Mouse (Mus musculus) spleen, adult 2 months (tissue): Measurements from ENCODE around the gene Plekha1. TPM values are rescaled to one million over a fixed set of nuclear protein-coding genes. Genes with fewer than 3 reads are reported as not detected.

Experiments
- DNase-seq, 2 experiments: peaks; one replicate each; pipeline versions ENCODE4 v3.0.0 to v3.0.0-alpha.2; 2012 to 2021; ENCODE audit warnings: low spot score in 2 of 2, low read depth in 1 of 2
- H3K27ac ChIP-seq: fragments of 200-500 bp; 2 replicates; pipeline ENCODE4 v1.5.1; 2012; ENCODE audit warnings: low read length, inconsistent platforms; ENCODE audit not compliant: insufficient read depth
- H3K27me3 ChIP-seq: fragments of 200-500 bp; 2 replicates; pipeline ENCODE4 v1.6.1; 2012; ENCODE audit warnings: mild to moderate bottlenecking, moderate library complexity, low read length, inconsistent platforms; ENCODE audit not compliant: control insufficient read depth, insufficient read depth
- H3K36me3 ChIP-seq: fragments of 200-500 bp; 2 replicates; pipeline ENCODE4 v1.6.1; 2012; ENCODE audit warnings: mild to moderate bottlenecking, low read length, inconsistent platforms; ENCODE audit not compliant: control insufficient read depth, insufficient read depth
- H3K4me1 ChIP-seq: fragments of 200-500 bp; 2 replicates; pipeline ENCODE4 v1.6.1; 2011; ENCODE audit warnings: inconsistent platforms; ENCODE audit not compliant: control insufficient read depth, insufficient read depth, insufficient read length
- H3K4me3 ChIP-seq: fragments of 200-500 bp; 2 replicates; pipeline ENCODE4 v1.5.1; 2011; ENCODE audit warnings: mild to moderate bottlenecking, inconsistent platforms; ENCODE audit not compliant: insufficient read depth, insufficient read length; ENCODE audit errors: extremely low read depth
- CTCF ChIP-seq: fragments of 200-500 bp; IDR thresholded peaks from 2 replicates; pipeline ENCODE4 v1.5.1; 2011; ENCODE audit warnings: mild to moderate bottlenecking, inconsistent platforms; ENCODE audit not compliant: insufficient read depth, insufficient read length, insufficient replicate concordance; ENCODE audit errors: extremely low read depth
- POLR2A ChIP-seq: fragments of 200-500 bp; IDR thresholded peaks from 2 replicates; pipeline ENCODE4 v1.6.1; 2011; ENCODE audit warnings: low read depth, low read length, inconsistent platforms
- WGBS: fragments of 180-500 bp; shearing (Covaris S2); methylation state at CpG from one replicate; pipeline ENCODE4 v1.1.7; 2018; 5-methylcytosine and 5-hydroxymethylcytosine counted together
- polyA plus RNA-seq: library from polyadenylated mRNA; depleted of rRNA; stranded (reverse); fragments of >200 nt; gene quantifications from 2 replicates; pipeline ENCODE4 v1.2.3, GENCODE M21; 2012

Plekha1 gene
- polyA plus RNA-seq, 1 experiment: 22.5 TPM

GRCm38 (mm10) chr7:130860721-130861142 lies 4.8 kb upstream of the Plekha1 start:
- WGBS: 86% methylated on average over 11 of the region's 11 CpGs
- H3K27ac ChIP-seq: no peak overlapping the region
- H3K36me3 ChIP-seq: no peaks in the 10 kb centered on the region
- H3K4me1 ChIP-seq: no peaks in the 10 kb centered on the region; the same call in 1 of the 2 replicates
- TF ChIP-seq POLR2A: no peak
- H3K4me3 ChIP-seq: no peak overlapping the region
- no peaks in the 10 kb centered on the region for H3K27me3 ChIP-seq
- DNase-seq: no peak

GRCm38 (mm10) chr7:130862501-130862900 lies 3.1 kb upstream of the Plekha1 start:
- no peak for DNase-seq
- TF ChIP-seq POLR2A: no peak
- no peak for TF ChIP-seq CTCF
- Histone ChIP-seq H3K4me3 (no peak overlapping the region), H3K36me3 (no peaks in the 10 kb centered on the region), H3K27ac (no peak overlapping the region), H3K27me3 (no peaks in the 10 kb centered on the region), H3K4me1 (no peaks in the 10 kb centered on the region; the same call in none of the 2 replicates)
- 78% methylated on average over 1 of the region's 1 CpGs for WGBS

GRCm38 (mm10) chr7:130864711-130865110 lies 845 bp upstream of the Plekha1 start:
- H3K36me3 ChIP-seq: no peaks in the 10 kb centered on the region
- no peak for DNase-seq
- H3K4me3 ChIP-seq: no peak overlapping the region
- H3K27me3 ChIP-seq: no peaks in the 10 kb centered on the region
- 81% methylated on average over 7 of the region's 7 CpGs for WGBS
- no peaks in the 10 kb centered on the region; the same call in none of the 2 replicates for H3K4me1 ChIP-seq
- TF ChIP-seq CTCF (no peak), POLR2A (no peak)
- no peak overlapping the region for H3K27ac ChIP-seq

GRCm38 (mm10) chr7:130866640-130867039 lies 1.1 kb downstream of the Plekha1 start:
- WGBS: 23% methylated on average over 13 of the region's 13 CpGs
- H3K36me3 ChIP-seq: no peaks in the 10 kb centered on the region
- H3K4me3 ChIP-seq: peak overlapping the region; percentile 97
- DNase-seq: no peak
- H3K27ac ChIP-seq: peak overlapping the region; percentile 91; the same call in 1 of the 2 replicates
- no peak for TF ChIP-seq POLR2A
- TF ChIP-seq CTCF: no peak
- no peaks in the 10 kb centered on the region; the same call in none of the 2 replicates for H3K4me1 ChIP-seq
- no peaks in the 10 kb centered on the region for H3K27me3 ChIP-seq

- no peaks in the 10 kb centered on the region for H3K27me3 ChIP-seq
- 64% methylated on average over 3 of the region's 3 CpGs for WGBS
- H3K4me1 ChIP-seq: no peaks in the 10 kb centered on the region; the same call in none of the 2 replicates
- TF ChIP-seq CTCF (no peak), POLR2A (no peak)
- no peak for DNase-seq
- no peak overlapping the region for H3K4me3 ChIP-seq
- no peaks in the 10 kb centered on the region for H3K36me3 ChIP-seq
- no peak overlapping the region for H3K27ac ChIP-seq
These were observed 1.7 kb downstream of the Plekha1 start for GRCm38 (mm10) chr7:130867256-130867655.

GRCm38 (mm10) chr7:130884161-130884560 lies 18.6 kb downstream of the Plekha1 start:
- Histone ChIP-seq H3K4me1 (peaks cover 3% of the 10 kb centered on the region; the same call in 1 of the 2 replicates), H3K36me3 (peaks cover 5% of the 10 kb centered on the region; the same call in 1 of the 2 replicates), H3K27ac (no peak overlapping the region), H3K27me3 (no peaks in the 10 kb centered on the region), H3K4me3 (no peak overlapping the region)
- TF ChIP-seq CTCF (no peak), POLR2A (no peak)
- 86% methylated on average over 2 of the region's 2 CpGs for WGBS
- no peak for DNase-seq

- H3K27ac ChIP-seq: no peak overlapping the region
- peaks cover 3% of the 10 kb centered on the region; the same call in 1 of the 2 replicates for H3K4me1 ChIP-seq
- DNase-seq: no peak
- peaks cover 4% of the 10 kb centered on the region; the same call in 1 of the 2 replicates for H3K36me3 ChIP-seq
- no peak overlapping the region for H3K4me3 ChIP-seq
- TF ChIP-seq CTCF (no peak), POLR2A (no peak)
- 25% methylated on average over 3 of the region's 3 CpGs for WGBS
- H3K27me3 ChIP-seq: no peaks in the 10 kb centered on the region
These were observed 20.7 kb downstream of the Plekha1 start for GRCm38 (mm10) chr7:130886246-130886645.
